Mouse (Mus musculus): Measurements from ENCODE around the gene Kdm8. TPM values are rescaled to one million over a fixed set of nuclear protein-coding genes. Genes with fewer than 3 reads are reported as not detected.

Kdm8 gene
- polyA plus RNA-seq (2015; fragmentation: Nextera tagmentation; extraction: Ambion mirVana), result 5.4 and 5.9 TPM in 2 replicates

DNA sequence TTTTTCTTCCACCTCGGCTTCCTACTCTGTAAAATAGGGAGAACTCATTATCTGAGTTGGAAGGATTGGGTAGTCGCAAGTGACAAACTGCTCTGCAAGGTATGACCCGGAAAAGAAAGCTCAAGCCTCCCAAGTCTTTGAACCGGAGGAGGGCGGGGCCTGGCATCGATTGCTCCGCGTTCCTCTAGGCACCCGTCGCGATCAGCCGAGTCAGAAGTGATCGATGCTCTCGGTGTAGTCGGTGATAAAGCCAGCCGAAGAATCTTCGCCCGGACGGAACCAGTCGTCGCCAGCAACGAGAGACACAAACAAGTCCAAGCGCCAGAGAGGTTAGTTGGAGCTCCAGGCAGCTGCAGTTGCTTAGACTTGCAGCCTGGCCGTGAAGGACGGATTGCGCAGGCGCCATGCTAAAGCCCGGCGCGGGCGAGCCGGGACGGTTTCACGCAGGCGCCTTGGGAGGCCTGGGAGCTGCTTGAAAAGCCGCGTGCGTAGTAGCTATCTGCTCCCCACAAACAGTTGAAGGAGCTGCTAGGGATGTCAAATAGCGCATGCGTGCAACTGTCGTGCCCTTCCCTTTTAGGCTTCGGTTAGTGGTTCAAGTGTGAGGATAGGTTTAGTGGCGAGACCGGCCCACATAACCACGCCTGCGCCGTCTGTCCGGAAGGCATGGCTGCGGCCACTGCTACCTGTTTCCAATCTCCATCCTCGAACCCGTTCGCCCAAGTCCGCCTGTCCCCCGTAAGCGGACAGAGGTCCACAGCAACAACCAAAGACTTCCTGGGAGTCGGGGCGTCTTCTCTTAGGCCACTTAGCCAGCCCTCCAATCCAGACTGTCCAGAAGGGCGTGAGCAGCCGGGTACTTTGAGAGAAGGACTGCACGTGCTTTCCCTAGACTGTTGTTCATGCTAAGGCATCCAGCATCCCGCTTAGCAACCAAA lies at the start of gene Kdm8:
Gene Kdm8, plus strand, starts transcription at position 213 of the 938 bp plus-strand sequence.
- 2% methylated on average over 61 of the region's 61 CpGs for WGBS

GRCm38 (mm10) chr7:125398116-125398515 lies 46.4 kb upstream of the Kdm8 start:
- Histone ChIP-seq H3K27ac (no peak overlapping the region), H3K9me3 (no peaks in the 10 kb centered on the region), H3K4me3 (no peak overlapping the region), H3K36me3 (no peaks in the 10 kb centered on the region), H3K4me1 (replicated peaks) (peaks cover 5% of the 10 kb centered on the region), H3K4me2 (no peak overlapping the region), H3K27me3 (peaks cover 16% of the 10 kb centered on the region; the same call in 1 of the 2 replicates), H3K9ac (no peak overlapping the region)
- 89% methylated on average over 8 of the region's 8 CpGs for WGBS
- ATAC-seq (ENCODE audit: low FRiP score), result no peak

More for the DNA sequence above, at the start of gene Kdm8:
- Histone ChIP-seq H3K27ac (peak within 1 kb of the TSS; percentile 98), H3K27me3 (no peaks in the 10 kb centered on the region), H3K9me3 (no peaks in the 10 kb centered on the region), H3K4me2 (peak within 1 kb of the TSS; percentile 71), H3K4me3 (peak within 1 kb of the TSS; percentile 59), H3K9ac (peak within 1 kb of the TSS; percentile 74), H3K36me3 (no peaks in the 10 kb centered on the region; the same call in 1 of the 2 replicates), H3K4me1 (replicated peaks) (peaks cover 23% of the 10 kb centered on the region)
- peak; percentile 97 for ATAC-seq (ENCODE audit: low FRiP score)

GRCm38 (mm10) chr7:125398687-125399086 lies 45.8 kb upstream of the Kdm8 start:
- Histone ChIP-seq H3K36me3 (no peaks in the 10 kb centered on the region), H3K4me2 (no peak overlapping the region), H3K27me3 (peaks cover 16% of the 10 kb centered on the region; the same call in 1 of the 2 replicates), H3K9me3 (no peaks in the 10 kb centered on the region), H3K9ac (no peak overlapping the region), H3K27ac (no peak overlapping the region), H3K4me3 (no peak overlapping the region), H3K4me1 (replicated peaks) (peaks cover 3% of the 10 kb centered on the region; the same call in 1 of the 2 replicates)
- ATAC-seq (ENCODE audit: low FRiP score), result no peak
- 65% methylated on average over 6 of the region's 6 CpGs for WGBS

- Histone ChIP-seq H3K4me1 (replicated peaks) (no peaks in the 10 kb centered on the region), H3K4me2 (no peak overlapping the region), H3K4me3 (no peak overlapping the region)
These were observed 37.3 kb upstream of the Kdm8 start for GRCm38 (mm10) chr7:125407136-125407535.

DNA sequence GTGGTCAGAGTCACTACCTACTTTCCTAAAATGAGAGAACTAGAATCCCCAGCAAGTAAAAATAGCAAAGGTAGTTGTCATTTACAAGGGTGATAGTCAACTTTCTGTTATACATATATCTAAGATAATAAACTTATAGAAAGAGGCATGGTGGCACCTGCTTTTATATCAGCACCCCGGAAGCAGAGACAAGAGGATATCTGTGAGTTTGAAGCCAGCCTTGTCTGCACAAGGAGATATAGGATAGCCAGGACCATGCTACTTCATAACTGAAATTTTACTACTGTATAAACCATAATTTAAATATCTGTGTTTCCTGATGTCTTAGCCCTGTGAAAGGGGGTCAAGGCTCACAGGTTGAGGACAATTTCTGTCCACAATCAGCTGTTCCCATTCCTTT lies 29.4 kb upstream of the Kdm8 start:
- H3K27me3 ChIP-seq, result 0 out of 2 replicates have a peak, but pooled peaks cover 2% of the 10 kb centered on the region
- 94% methylated on average over 1 of the region's 1 CpGs for WGBS
- H3K27ac ChIP-seq, result no peak overlapping the region
- H3K4me2 ChIP-seq, result no peak overlapping the region
- ATAC-seq (ENCODE audit: low FRiP score), result no peak
- H3K36me3 ChIP-seq, result no peaks in the 10 kb centered on the region
- H3K9me3 ChIP-seq, result no peaks in the 10 kb centered on the region
- no peak overlapping the region for H3K9ac ChIP-seq
- no peak overlapping the region for H3K4me3 ChIP-seq
- H3K4me1 ChIP-seq (replicated peaks), result no peaks in the 10 kb centered on the region

More at GRCm38 (mm10) chr7:125407136-125407535, 37.3 kb upstream of the Kdm8 start:
- Histone ChIP-seq H3K36me3 (no peaks in the 10 kb centered on the region), H3K27me3 (no peaks in the 10 kb centered on the region), H3K9me3 (no peaks in the 10 kb centered on the region), H3K27ac (no peak overlapping the region), H3K9ac (no peak overlapping the region)
- no peak for ATAC-seq (ENCODE audit: low FRiP score)
- 87% methylated on average over 6 of the region's 6 CpGs for WGBS

- Histone ChIP-seq H3K9me3 (no peaks in the 10 kb centered on the region), H3K4me1 (replicated peaks) (no peaks in the 10 kb centered on the region), H3K4me2 (no peak overlapping the region), H3K36me3 (no peaks in the 10 kb centered on the region), H3K27me3 (0 out of 2 replicates have a peak, but pooled peaks cover 2% of the 10 kb centered on the region), H3K27ac (no peak overlapping the region), H3K4me3 (no peak overlapping the region), H3K9ac (no peak overlapping the region)
- ATAC-seq (ENCODE audit: low FRiP score), result no peak
- 88% methylated on average over 4 of the region's 4 CpGs for WGBS
These were observed 28.7 kb upstream of the Kdm8 start for GRCm38 (mm10) chr7:125415776-125416175.

- H3K4me2 ChIP-seq, result no peak overlapping the region
- no peak overlapping the region for H3K4me3 ChIP-seq
- ATAC-seq (ENCODE audit: low FRiP score), result no peak
- no peak overlapping the region for H3K27ac ChIP-seq
- H3K9ac ChIP-seq, result no peak overlapping the region
- 0 out of 2 replicates have a peak, but pooled peaks cover 2% of the 10 kb centered on the region for H3K27me3 ChIP-seq
- H3K36me3 ChIP-seq, result no peaks in the 10 kb centered on the region
- no peaks in the 10 kb centered on the region for H3K9me3 ChIP-seq
- 74% methylated on average over 5 of the region's 5 CpGs for whole genome bisulfite sequencing
- no peaks in the 10 kb centered on the region for H3K4me1 ChIP-seq (replicated peaks)
These were observed 27.7 kb upstream of the Kdm8 start for GRCm38 (mm10) chr7:125416762-125417161.

DNA sequence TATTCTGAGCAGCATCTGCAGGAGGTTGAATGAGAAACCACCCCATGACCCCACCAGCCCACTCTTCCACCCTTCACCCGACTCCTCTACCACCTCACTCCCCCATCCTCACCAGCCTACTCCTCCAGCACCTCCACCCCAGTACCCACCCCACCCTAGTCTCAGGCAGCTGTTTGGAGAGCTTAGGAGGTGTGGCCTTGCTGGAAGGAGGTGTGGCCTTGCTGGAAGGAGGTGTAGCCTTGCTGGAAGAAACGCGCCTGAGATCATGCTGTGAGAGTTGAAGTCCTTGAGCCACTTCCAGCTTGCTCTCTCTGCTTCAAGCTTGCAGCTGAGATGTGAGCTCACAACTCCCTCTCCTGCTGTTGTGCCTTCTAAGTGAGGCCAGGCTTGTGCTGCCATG lies 26.1 kb upstream of the Kdm8 start:
- H3K4me3 ChIP-seq, result no peak overlapping the region
- H3K4me1 ChIP-seq (replicated peaks), result no peaks in the 10 kb centered on the region
- no peaks in the 10 kb centered on the region for H3K9me3 ChIP-seq
- H3K9ac ChIP-seq, result no peak overlapping the region
- H3K36me3 ChIP-seq, result no peaks in the 10 kb centered on the region
- no peak overlapping the region for H3K27ac ChIP-seq
- H3K4me2 ChIP-seq, result no peak overlapping the region
- 20% methylated on average over 3 of the region's 3 CpGs for WGBS
- no peak for ATAC-seq (ENCODE audit: low FRiP score)
- no peaks in the 10 kb centered on the region for H3K27me3 ChIP-seq

GRCm38 (mm10) chr7:125420190-125420589 lies 24.3 kb upstream of the Kdm8 start:
- Histone ChIP-seq H3K4me2 (no peak overlapping the region), H3K9ac (no peak overlapping the region), H3K27me3 (no peaks in the 10 kb centered on the region), H3K4me1 (replicated peaks) (no peaks in the 10 kb centered on the region), H3K4me3 (no peak overlapping the region), H3K9me3 (no peaks in the 10 kb centered on the region), H3K27ac (no peak overlapping the region), H3K36me3 (no peaks in the 10 kb centered on the region)
- WGBS, result 67% methylated on average over 2 of the region's 2 CpGs
- no peak for ATAC-seq (ENCODE audit: low FRiP score)

GRCm38 (mm10) chr7:125421911-125422310 lies 22.6 kb upstream of the Kdm8 start:
- Histone ChIP-seq H3K4me3 (no peak overlapping the region), H3K9me3 (no peaks in the 10 kb centered on the region), H3K9ac (no peak overlapping the region), H3K4me2 (no peak overlapping the region), H3K4me1 (replicated peaks) (no peaks in the 10 kb centered on the region), H3K36me3 (no peaks in the 10 kb centered on the region), H3K27ac (no peak overlapping the region), H3K27me3 (no peaks in the 10 kb centered on the region)
- WGBS, result 67% methylated on average over 2 of the region's 2 CpGs
- no peak for ATAC-seq (ENCODE audit: low FRiP score)

DNA sequence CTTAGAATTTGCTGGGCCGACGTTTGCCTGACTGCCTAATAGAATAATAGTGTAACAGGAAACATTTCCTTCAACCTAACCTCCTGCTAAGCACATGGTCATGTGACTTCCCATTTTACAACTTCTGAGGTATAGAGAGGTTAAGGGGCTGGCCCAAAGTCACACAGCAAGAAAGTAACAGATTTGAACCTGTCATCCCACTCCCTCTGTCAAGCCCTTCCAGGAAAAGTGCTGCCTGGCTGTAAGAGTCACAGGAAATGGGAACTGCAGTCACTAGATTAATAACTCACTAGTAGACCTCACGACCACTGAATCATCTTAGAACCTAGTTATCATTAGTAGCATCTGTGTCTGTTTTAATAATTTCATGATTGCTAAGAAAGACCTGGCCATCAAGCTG lies 21.4 kb upstream of the Kdm8 start:
- no peak overlapping the region for H3K27ac ChIP-seq
- 73% methylated on average over 3 of the region's 3 CpGs for WGBS
- H3K4me1 ChIP-seq (replicated peaks), result no peaks in the 10 kb centered on the region
- no peak overlapping the region for H3K9ac ChIP-seq
- ATAC-seq (ENCODE audit: low FRiP score), result no peak
- H3K4me3 ChIP-seq, result no peak overlapping the region
- H3K4me2 ChIP-seq, result no peak overlapping the region
- H3K9me3 ChIP-seq, result no peaks in the 10 kb centered on the region
- H3K27me3 ChIP-seq, result no peaks in the 10 kb centered on the region
- H3K36me3 ChIP-seq, result no peaks in the 10 kb centered on the region

- WGBS, result 81% methylated on average over 12 of the region's 12 CpGs
- Histone ChIP-seq H3K4me1 (replicated peaks) (peaks cover 9% of the 10 kb centered on the region), H3K27ac (no peak overlapping the region), H3K9ac (no peak overlapping the region), H3K36me3 (no peaks in the 10 kb centered on the region), H3K9me3 (no peaks in the 10 kb centered on the region; the same call in 1 of the 2 replicates), H3K4me3 (no peak overlapping the region), H3K4me2 (no peak overlapping the region), H3K27me3 (no peaks in the 10 kb centered on the region)
- ATAC-seq (ENCODE audit: low FRiP score), result no peak
These were observed 16.9 kb upstream of the Kdm8 start for GRCm38 (mm10) chr7:125427492-125428090.
